Mouse (Mus musculus): Measurements from ENCODE around the gene Baz2a. TPM values are rescaled to one million over a fixed set of nuclear protein-coding genes. Genes with fewer than 3 reads are reported as not detected.

The Baz2a gene
- total and polyA plus RNA-seq, 2 experiments = 6.6 to 12.3 TPM

DNA sequence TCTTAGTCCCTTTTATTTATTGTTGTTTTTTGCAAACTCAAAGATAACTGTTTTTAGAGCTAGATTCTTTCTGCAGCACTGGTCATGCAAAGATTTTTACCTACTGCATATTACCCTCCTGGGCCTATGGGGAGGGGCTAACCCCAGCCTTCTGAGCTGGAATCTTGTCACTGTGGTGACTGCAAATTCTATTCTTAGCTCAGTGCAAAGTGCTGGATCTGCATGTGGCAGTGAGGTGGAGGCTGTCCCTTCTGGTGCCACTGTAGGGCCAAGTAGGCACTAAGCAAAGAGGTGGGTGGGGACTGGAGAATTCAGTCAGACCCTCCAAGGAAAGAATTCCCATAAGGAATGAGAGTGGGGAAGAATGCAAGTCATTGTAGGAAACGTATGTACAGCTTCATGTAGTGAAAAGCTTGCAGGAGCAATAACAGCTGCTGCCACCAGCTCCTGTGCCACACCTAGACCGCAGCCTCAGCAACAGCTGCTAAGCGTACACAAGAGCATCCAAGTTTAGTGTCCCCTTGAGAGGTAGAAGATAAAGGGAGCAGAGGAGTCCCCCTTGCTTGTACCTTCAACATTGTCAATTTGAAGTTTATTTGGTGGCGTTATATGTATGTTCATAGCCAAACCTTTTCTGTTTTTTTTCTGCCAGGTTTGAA is 18.9 kb downstream of the Baz2a start:
- Histone ChIP-seq H3K9ac (ENCODE audit: low read depth, low read length) (no peak overlapping the region), H3K4me3 (ENCODE audit: insufficient read depth, low read depth, low read length) (no peak overlapping the region), H3K27me3 (ENCODE audit: control insufficient read depth, insufficient read depth, low read length) (no peaks in the 10 kb centered on the region), H3K79me2 (ENCODE audit: control insufficient read depth, insufficient read depth, low read length) (peaks cover 3% of the 10 kb centered on the region; the same call in 1 of the 2 replicates), H3K27ac (replicated peaks; ENCODE audit: insufficient read depth, low read depth, low read length) (no peak overlapping the region), H3K36me3 (ENCODE audit: control insufficient read depth, insufficient read depth, low read length) (peaks cover 58% of the 10 kb centered on the region), H3K4me1 (ENCODE audit: control insufficient read depth, insufficient read depth, low read length) (peaks cover 2% of the 10 kb centered on the region; the same call in 1 of the 2 replicates)
- TF ChIP-seq CTCF (IDR thresholded peaks at IDR 0.05; ENCODE audit: low read depth, low read length) = no peak
- TF ChIP-seq POLR2A (IDR thresholded peaks at IDR 0.05; ENCODE audit: extremely low read depth, insufficient read depth, low read length) = no peak
- no peak for DNase-seq (ENCODE audit: extremely low read depth, low read depth, low spot score)
- WGBS = 94% methylated on average over 4 of the region's 4 CpGs

DNA sequence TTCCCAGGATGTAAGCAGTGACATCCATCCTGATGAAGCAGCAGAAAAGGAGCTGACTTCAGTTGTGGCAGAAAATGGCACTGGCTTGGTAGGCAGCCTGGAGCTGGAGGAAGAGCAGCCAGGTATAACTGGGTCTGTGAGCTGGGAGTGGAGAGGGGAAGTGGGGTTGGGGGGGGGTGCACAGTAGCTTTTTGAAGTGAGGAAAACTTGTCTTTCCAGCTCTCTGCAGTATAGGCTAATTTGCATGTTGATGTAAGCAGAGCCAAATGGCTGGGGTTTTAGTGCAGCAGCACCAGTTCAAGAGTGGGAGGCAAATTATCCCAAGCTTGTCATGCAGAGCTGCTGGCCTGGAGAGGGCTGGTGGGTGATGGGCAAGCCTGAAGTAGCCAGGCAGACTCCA is 19.9 kb downstream of the Baz2a start:
- Histone ChIP-seq H3K4me1 (ENCODE audit: control insufficient read depth, insufficient read depth, low read length) (peaks cover 2% of the 10 kb centered on the region; the same call in 1 of the 2 replicates), H3K36me3 (ENCODE audit: control insufficient read depth, insufficient read depth, low read length) (peaks cover 66% of the 10 kb centered on the region), H3K27ac (replicated peaks; ENCODE audit: insufficient read depth, low read depth, low read length) (no peak overlapping the region), H3K27me3 (ENCODE audit: control insufficient read depth, insufficient read depth, low read length) (no peaks in the 10 kb centered on the region), H3K79me2 (ENCODE audit: control insufficient read depth, insufficient read depth, low read length) (no peaks in the 10 kb centered on the region; the same call in 1 of the 2 replicates), H3K9ac (ENCODE audit: low read depth, low read length) (no peak overlapping the region), H3K4me3 (ENCODE audit: insufficient read depth, low read depth, low read length) (no peak overlapping the region)
- TF ChIP-seq POLR2A (IDR thresholded peaks at IDR 0.05; ENCODE audit: extremely low read depth, insufficient read depth, low read length) = no peak
- TF ChIP-seq CTCF (IDR thresholded peaks at IDR 0.05; ENCODE audit: low read depth, low read length) = no peak
- no peak for DNase-seq (ENCODE audit: extremely low read depth, low read depth, low spot score)

DNA sequence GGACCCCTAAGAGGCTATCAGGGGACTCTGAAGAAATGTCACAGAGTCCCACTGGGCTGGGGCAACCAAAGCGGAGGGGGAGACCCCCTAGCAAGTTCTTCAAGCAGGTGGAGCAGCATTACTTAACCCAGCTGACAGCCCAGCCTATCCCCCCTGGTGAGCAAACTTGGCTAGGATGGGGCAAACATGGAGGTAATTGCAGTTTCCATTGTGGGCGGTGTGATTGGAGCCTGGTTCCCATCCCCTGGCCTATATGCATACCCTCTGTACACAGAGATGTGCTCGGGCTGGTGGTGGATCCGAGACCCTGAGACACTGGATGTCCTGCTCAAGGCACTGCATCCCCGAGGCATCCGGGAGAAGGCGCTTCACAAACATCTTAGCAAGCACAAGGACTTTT is 32.5 kb downstream of the Baz2a start:
- Histone ChIP-seq H3K27ac (replicated peaks; ENCODE audit: insufficient read depth, low read depth, low read length) (no peak overlapping the region), H3K9ac (ENCODE audit: low read depth, low read length) (no peak overlapping the region), H3K36me3 (ENCODE audit: control insufficient read depth, insufficient read depth, low read length) (peaks cover 68% of the 10 kb centered on the region), H3K4me1 (ENCODE audit: control insufficient read depth, insufficient read depth, low read length) (no peaks in the 10 kb centered on the region), H3K79me2 (ENCODE audit: control insufficient read depth, insufficient read depth, low read length) (no peaks in the 10 kb centered on the region), H3K27me3 (ENCODE audit: control insufficient read depth, insufficient read depth, low read length) (no peaks in the 10 kb centered on the region), H3K4me3 (ENCODE audit: insufficient read depth, low read depth, low read length) (no peak overlapping the region)
- no peak for DNase-seq (ENCODE audit: extremely low read depth, low read depth, low spot score)
- TF ChIP-seq POLR2A (IDR thresholded peaks at IDR 0.05; ENCODE audit: extremely low read depth, insufficient read depth, low read length) = no peak
- no peak for TF ChIP-seq CTCF (IDR thresholded peaks at IDR 0.05; ENCODE audit: low read depth, low read length)
- WGBS = 91% methylated on average over 7 of the region's 7 CpGs

DNA sequence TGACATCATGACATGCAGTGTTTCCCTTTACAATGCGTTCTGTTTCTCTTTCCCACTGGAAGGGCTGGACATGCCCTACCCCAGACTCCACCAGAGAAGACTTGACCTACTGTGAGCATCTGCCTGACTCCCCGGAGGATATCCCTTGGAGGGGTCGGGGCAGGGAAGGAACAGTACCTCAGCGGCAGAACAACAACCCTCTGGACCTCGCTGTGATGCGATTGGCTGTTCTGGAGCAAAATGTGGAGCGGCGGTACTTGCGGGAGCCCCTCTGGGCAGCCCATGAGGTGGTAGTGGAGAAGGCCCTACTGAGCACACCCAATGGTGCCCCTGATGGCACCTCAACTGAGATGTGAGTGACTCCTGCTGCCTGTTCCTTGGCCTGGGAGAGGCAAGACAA is 33.5 kb downstream of the Baz2a start:
- no peaks in the 10 kb centered on the region for H3K27me3 ChIP-seq (ENCODE audit: control insufficient read depth, insufficient read depth, low read length)
- no peak overlapping the region for H3K4me3 ChIP-seq (ENCODE audit: insufficient read depth, low read depth, low read length)
- no peak for DNase-seq (ENCODE audit: extremely low read depth, low read depth, low spot score)
- no peak overlapping the region for H3K27ac ChIP-seq (replicated peaks; ENCODE audit: insufficient read depth, low read depth, low read length)
- WGBS = 95% methylated on average over 9 of the region's 9 CpGs
- H3K79me2 ChIP-seq (ENCODE audit: control insufficient read depth, insufficient read depth, low read length) = no peaks in the 10 kb centered on the region
- no peaks in the 10 kb centered on the region for H3K4me1 ChIP-seq (ENCODE audit: control insufficient read depth, insufficient read depth, low read length)
- H3K36me3 ChIP-seq (ENCODE audit: control insufficient read depth, insufficient read depth, low read length) = peaks cover 63% of the 10 kb centered on the region
- TF ChIP-seq POLR2A (IDR thresholded peaks at IDR 0.05; ENCODE audit: extremely low read depth, insufficient read depth, low read length) = no peak
- no peak for TF ChIP-seq CTCF (IDR thresholded peaks at IDR 0.05; ENCODE audit: low read depth, low read length)
- H3K9ac ChIP-seq (ENCODE audit: low read depth, low read length) = no peak overlapping the region

DNA sequence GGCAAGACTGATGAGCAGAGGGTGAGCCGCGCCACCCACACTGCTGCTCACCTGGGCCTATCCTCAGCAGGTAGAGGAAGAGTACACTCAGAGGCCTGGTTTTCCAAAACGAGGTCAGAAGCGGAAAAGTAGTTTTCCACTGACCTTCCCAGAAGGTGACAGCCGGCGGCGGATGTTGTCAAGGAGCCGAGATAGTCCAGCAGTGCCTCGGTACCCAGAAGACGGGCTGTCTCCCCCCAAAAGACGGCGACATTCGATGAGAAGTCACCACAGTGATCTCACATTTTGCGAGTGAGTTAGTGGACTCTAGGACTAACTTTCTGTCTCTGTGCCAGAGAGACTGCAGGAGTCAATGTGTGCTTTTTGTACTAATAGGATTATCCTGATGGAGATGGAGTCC is 34.6 kb downstream of the Baz2a start:
- Histone ChIP-seq H3K4me3 (ENCODE audit: insufficient read depth, low read depth, low read length) (no peak overlapping the region), H3K4me1 (ENCODE audit: control insufficient read depth, insufficient read depth, low read length) (no peaks in the 10 kb centered on the region), H3K36me3 (ENCODE audit: control insufficient read depth, insufficient read depth, low read length) (peaks cover 57% of the 10 kb centered on the region), H3K27ac (replicated peaks; ENCODE audit: insufficient read depth, low read depth, low read length) (no peak overlapping the region), H3K79me2 (ENCODE audit: control insufficient read depth, insufficient read depth, low read length) (no peaks in the 10 kb centered on the region), H3K9ac (ENCODE audit: low read depth, low read length) (no peak overlapping the region), H3K27me3 (ENCODE audit: control insufficient read depth, insufficient read depth, low read length) (no peaks in the 10 kb centered on the region)
- TF ChIP-seq POLR2A (IDR thresholded peaks at IDR 0.05; ENCODE audit: extremely low read depth, insufficient read depth, low read length) = no peak
- no peak for TF ChIP-seq CTCF (IDR thresholded peaks at IDR 0.05; ENCODE audit: low read depth, low read length)
- DNase-seq (ENCODE audit: extremely low read depth, low read depth, low spot score) = no peak
- WGBS = 89% methylated on average over 14 of the region's 14 CpGs

DNA sequence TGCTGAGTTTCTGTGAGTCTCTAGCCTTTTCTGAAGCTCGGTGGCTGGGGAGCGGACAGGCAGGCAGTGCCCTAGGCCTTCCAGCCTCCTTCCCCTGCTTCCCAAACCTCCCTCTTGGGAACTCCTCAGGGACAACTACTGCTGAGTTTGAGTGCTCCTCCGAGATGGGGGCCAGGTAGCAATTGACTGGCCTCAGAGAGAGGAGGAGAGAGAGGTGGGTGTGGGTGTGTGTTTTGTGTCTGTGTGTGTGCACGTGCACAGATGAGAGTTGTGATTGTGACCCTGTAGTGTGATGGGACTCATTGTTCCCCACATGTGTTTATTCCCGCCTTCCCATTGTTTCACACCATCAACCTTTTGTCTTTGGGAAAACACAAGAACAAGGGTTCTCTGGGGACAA is 36.1 kb downstream of the Baz2a start:
- Histone ChIP-seq H3K9ac (ENCODE audit: low read depth, low read length) (no peak overlapping the region), H3K4me1 (ENCODE audit: control insufficient read depth, insufficient read depth, low read length) (no peaks in the 10 kb centered on the region; the same call in 1 of the 2 replicates), H3K27me3 (ENCODE audit: control insufficient read depth, insufficient read depth, low read length) (no peaks in the 10 kb centered on the region), H3K79me2 (ENCODE audit: control insufficient read depth, insufficient read depth, low read length) (no peaks in the 10 kb centered on the region), H3K36me3 (ENCODE audit: control insufficient read depth, insufficient read depth, low read length) (peaks cover 43% of the 10 kb centered on the region), H3K27ac (replicated peaks; ENCODE audit: insufficient read depth, low read depth, low read length) (no peak overlapping the region), H3K4me3 (ENCODE audit: insufficient read depth, low read depth, low read length) (no peak overlapping the region)
- WGBS = 85% methylated on average over 5 of the region's 5 CpGs
- DNase-seq (ENCODE audit: extremely low read depth, low read depth, low spot score) = no peak
- TF ChIP-seq POLR2A (IDR thresholded peaks at IDR 0.05; ENCODE audit: extremely low read depth, insufficient read depth, low read length) = no peak
- TF ChIP-seq CTCF (IDR thresholded peaks at IDR 0.05; ENCODE audit: low read depth, low read length) = no peak

Measured in liver, adult 2 months (tissue).